Mouse (Mus musculus): ENCODE data around the gene Olfr670. TPM values are rescaled to one million over a fixed set of nuclear protein-coding genes. Genes with fewer than 3 reads are reported as not detected.

The Olfr670 gene
- polyA plus RNA-seq, 1 experiment from 2014 or later = not detected

Other genes with a start within 250 kb of the Olfr670 start
- not detected in 2 replicates for gene Usp17le, start 185.2 kb downstream of the Olfr670 start, polyA plus RNA-seq (2015; fragmentation: Nextera tagmentation; extraction: Ambion mirVana)
- not detected in 2 replicates for gene Usp17lb, start 120.0 kb downstream of the Olfr670 start, polyA plus RNA-seq (2015; fragmentation: Nextera tagmentation; extraction: Ambion mirVana)
- gene Usp17la, start 105.6 kb downstream of the Olfr670 start, polyA plus RNA-seq (2015; fragmentation: Nextera tagmentation; extraction: Ambion mirVana) = not detected in 2 replicates
- gene Olfr665, start 84.6 kb downstream of the Olfr670 start, polyA plus RNA-seq (2015; fragmentation: Nextera tagmentation; extraction: Ambion mirVana) = not detected in 2 replicates
- not detected in 2 replicates for gene Olfr666, start 66.7 kb downstream of the Olfr670 start, polyA plus RNA-seq (2015; fragmentation: Nextera tagmentation; extraction: Ambion mirVana)
- gene Olfr667, start 41.1 kb downstream of the Olfr670 start, polyA plus RNA-seq (2015; fragmentation: Nextera tagmentation; extraction: Ambion mirVana) = not detected in 2 replicates
- not detected in 2 replicates for gene Olfr668, start 34.6 kb downstream of the Olfr670 start, polyA plus RNA-seq (2015; fragmentation: Nextera tagmentation; extraction: Ambion mirVana)
- not detected in 2 replicates for gene Olfr669, start 28.4 kb downstream of the Olfr670 start, polyA plus RNA-seq (2015; fragmentation: Nextera tagmentation; extraction: Ambion mirVana)
- gene Olfr671, start 16.5 kb upstream of the Olfr670 start, polyA plus RNA-seq (2015; fragmentation: Nextera tagmentation; extraction: Ambion mirVana) = not detected in 2 replicates
- not detected in 2 replicates for gene Olfr672, start 39.4 kb upstream of the Olfr670 start, polyA plus RNA-seq (2015; fragmentation: Nextera tagmentation; extraction: Ambion mirVana)
- not detected in 2 replicates for gene Olfr675, start 65.8 kb upstream of the Olfr670 start, polyA plus RNA-seq (2015; fragmentation: Nextera tagmentation; extraction: Ambion mirVana)
- gene Olfr676, start 70.1 kb upstream of the Olfr670 start, polyA plus RNA-seq (2015; fragmentation: Nextera tagmentation; extraction: Ambion mirVana) = not detected in 2 replicates
- not detected in 2 replicates for gene Olfr677, start 88.8 kb upstream of the Olfr670 start, polyA plus RNA-seq (2015; fragmentation: Nextera tagmentation; extraction: Ambion mirVana)
- not detected in 2 replicates for gene Olfr678, start 101.9 kb upstream of the Olfr670 start, polyA plus RNA-seq (2015; fragmentation: Nextera tagmentation; extraction: Ambion mirVana)
- gene Olfr679, start 118.6 kb upstream of the Olfr670 start, polyA plus RNA-seq (2015; fragmentation: Nextera tagmentation; extraction: Ambion mirVana) = not detected in 2 replicates
- not detected in 2 replicates for gene Olfr680-ps1, start 130.2 kb upstream of the Olfr670 start, polyA plus RNA-seq (2015; fragmentation: Nextera tagmentation; extraction: Ambion mirVana)
- gene Olfr681, start 154.2 kb upstream of the Olfr670 start, polyA plus RNA-seq (2015; fragmentation: Nextera tagmentation; extraction: Ambion mirVana) = not detected in 2 replicates
- not detected in 2 replicates for gene Olfr683, start 184.4 kb upstream of the Olfr670 start, polyA plus RNA-seq (2015; fragmentation: Nextera tagmentation; extraction: Ambion mirVana)
- gene Olfr684, start 201.0 kb upstream of the Olfr670 start, polyA plus RNA-seq (2015; fragmentation: Nextera tagmentation; extraction: Ambion mirVana) = not detected in 2 replicates
- gene Olfr685, start 223.4 kb upstream of the Olfr670 start, polyA plus RNA-seq (2015; fragmentation: Nextera tagmentation; extraction: Ambion mirVana) = not detected in 2 replicates
- not detected in 2 replicates for gene Olfr686, start 244.9 kb upstream of the Olfr670 start, polyA plus RNA-seq (2015; fragmentation: Nextera tagmentation; extraction: Ambion mirVana)